Mouse (Mus musculus): ENCODE data around the gene Bex6.

Gene Bex6

GRCm38 (mm10) chr16:32179333-32179901 lies at the start of gene Bex6:
Gene Bex6, plus strand, starts transcription at chr16:32179823.
- DNase-seq (ENCODE audit: low spot score in 2 of 2), result no peak

GRCm38 (mm10) chr16:32130190-32130826 lies 49.3 kb upstream of the Bex6 start:
- DNase-seq (ENCODE audit: low spot score in 2 of 2), result no peak

GRCm38 (mm10) chr16:32133148-32133547 lies 46.5 kb upstream of the Bex6 start:
- DNase-seq (ENCODE audit: low spot score in 2 of 2), result no peak

- no peak for DNase-seq (ENCODE audit: low spot score in 2 of 2)
Observed at GRCm38 (mm10) chr16:32135842-32136357, 43.7 kb upstream of the Bex6 start.

- no peak for DNase-seq (ENCODE audit: low spot score in 2 of 2)
Observed at GRCm38 (mm10) chr16:32138954-32139353, 40.7 kb upstream of the Bex6 start.

- DNase-seq (ENCODE audit: low spot score in 2 of 2), result no peak
Observed at GRCm38 (mm10) chr16:32143766-32144165, 35.9 kb upstream of the Bex6 start.

GRCm38 (mm10) chr16:32144592-32144991 lies 35.0 kb upstream of the Bex6 start:
- DNase-seq (ENCODE audit: low spot score in 2 of 2), result no peak

- DNase-seq (ENCODE audit: low spot score in 2 of 2), result no peak
Observed at GRCm38 (mm10) chr16:32147589-32148207, 31.9 kb upstream of the Bex6 start.

- DNase-seq (ENCODE audit: low spot score in 2 of 2), result no peak
Observed at GRCm38 (mm10) chr16:32153976-32154375, 25.6 kb upstream of the Bex6 start.

GRCm38 (mm10) chr16:32154437-32154836 lies 25.2 kb upstream of the Bex6 start:
- DNase-seq (ENCODE audit: low spot score in 2 of 2), result peak; percentile 61 to 76

GRCm38 (mm10) chr16:32156719-32157118 lies 22.9 kb upstream of the Bex6 start:
- no peak for DNase-seq (ENCODE audit: low spot score in 2 of 2)

GRCm38 (mm10) chr16:32157369-32157768 lies 22.3 kb upstream of the Bex6 start:
- no peak for DNase-seq (ENCODE audit: low spot score in 2 of 2)

- no peak for DNase-seq (ENCODE audit: low spot score in 2 of 2)
Observed at GRCm38 (mm10) chr16:32158966-32159365, 20.7 kb upstream of the Bex6 start.

GRCm38 (mm10) chr16:32160742-32161323 lies 18.8 kb upstream of the Bex6 start:
- no peak for DNase-seq (ENCODE audit: low spot score in 2 of 2)

GRCm38 (mm10) chr16:32163392-32163791 lies 16.2 kb upstream of the Bex6 start:
- no peak for DNase-seq (ENCODE audit: low spot score in 2 of 2)

GRCm38 (mm10) chr16:32163891-32164290 lies 15.7 kb upstream of the Bex6 start:
- no peak for DNase-seq (ENCODE audit: low spot score in 2 of 2)

- DNase-seq (ENCODE audit: low spot score in 2 of 2), result no peak
Observed at GRCm38 (mm10) chr16:32164396-32165027, 15.1 kb upstream of the Bex6 start.

- peak; percentile 42 to 44 for DNase-seq (ENCODE audit: low spot score in 2 of 2)
Observed at GRCm38 (mm10) chr16:32165281-32165821, 14.3 kb upstream of the Bex6 start, which contains the start of gene Nrros. Gene Nrros, minus strand, starts transcription at chr16:32165594.

GRCm38 (mm10) chr16:32167819-32168545 lies 11.6 kb upstream of the Bex6 start:
- DNase-seq (ENCODE audit: low spot score in 2 of 2), result no peak

GRCm38 (mm10) chr16:32171031-32171731 lies 8.4 kb upstream of the Bex6 start:
- DNase-seq (ENCODE audit: low spot score in 2 of 2), result no peak

All from frontal cortex, postnatal 10 days (tissue).